Mouse (Mus musculus): Measurements from ENCODE around the gene Cilp2.
A peak's percentile ranks its signal among the peaks of the same experiment; 100 is the strongest.

Gene Cilp2

GRCm38 (mm10) chr8:69887289-69888243, at the start of gene Cilp2:
Gene Cilp2, minus strand, starts transcription at chr8:69887687.
- DNase-seq (ENCODE audit: low spot score), result no peak

- no peak for DNase-seq (ENCODE audit: low spot score)
These were observed 48.7 kb upstream of the Cilp2 start for GRCm38 (mm10) chr8:69936050-69936794.

- no peak for DNase-seq (ENCODE audit: low spot score)
These were observed 47.9 kb upstream of the Cilp2 start for GRCm38 (mm10) chr8:69935431-69935830.

- DNase-seq (ENCODE audit: low spot score), result no peak
These were observed 47.1 kb upstream of the Cilp2 start for GRCm38 (mm10) chr8:69934582-69934981.

GRCm38 (mm10) chr8:69933811-69934210, 46.3 kb upstream of the Cilp2 start:
- no peak for DNase-seq (ENCODE audit: low spot score)

GRCm38 (mm10) chr8:69926901-69927300, 39.4 kb upstream of the Cilp2 start:
- no peak for DNase-seq (ENCODE audit: low spot score)

- DNase-seq (ENCODE audit: low spot score), result no peak
These were observed 36.5 kb upstream of the Cilp2 start for GRCm38 (mm10) chr8:69923986-69924385.

GRCm38 (mm10) chr8:69921141-69921540, 33.7 kb upstream of the Cilp2 start:
- DNase-seq (ENCODE audit: low spot score), result no peak

GRCm38 (mm10) chr8:69919876-69920662, 32.6 kb upstream of the Cilp2 start:
- no peak for DNase-seq (ENCODE audit: low spot score)

- DNase-seq (ENCODE audit: low spot score), result peak; percentile 35
These were observed 31.5 kb upstream of the Cilp2 start for GRCm38 (mm10) chr8:69919010-69919409.

- DNase-seq (ENCODE audit: low spot score), result no peak
These were observed 31.0 kb upstream of the Cilp2 start for GRCm38 (mm10) chr8:69918506-69918905.

- DNase-seq (ENCODE audit: low spot score), result no peak
These were observed 28.3 kb upstream of the Cilp2 start for GRCm38 (mm10) chr8:69915748-69916147.

- no peak for DNase-seq (ENCODE audit: low spot score)
These were observed 27.0 kb upstream of the Cilp2 start for GRCm38 (mm10) chr8:69914526-69914925.

- DNase-seq (ENCODE audit: low spot score), result no peak
These were observed 25.1 kb upstream of the Cilp2 start for GRCm38 (mm10) chr8:69912478-69913074.

- DNase-seq (ENCODE audit: low spot score), result no peak
These were observed 24.4 kb upstream of the Cilp2 start for GRCm38 (mm10) chr8:69911917-69912316.

- no peak for DNase-seq (ENCODE audit: low spot score)
These were observed 19.6 kb upstream of the Cilp2 start for GRCm38 (mm10) chr8:69907106-69907505.

GRCm38 (mm10) chr8:69906260-69906659, 18.8 kb upstream of the Cilp2 start:
- DNase-seq (ENCODE audit: low spot score), result no peak

- DNase-seq (ENCODE audit: low spot score), result no peak
These were observed 16.6 kb upstream of the Cilp2 start for GRCm38 (mm10) chr8:69904096-69904495.

- peak; percentile 99 for DNase-seq (ENCODE audit: low spot score)
These were observed 15.6 kb upstream of the Cilp2 start for GRCm38 (mm10) chr8:69903063-69903542.

GRCm38 (mm10) chr8:69902163-69903062, 14.9 kb upstream of the Cilp2 start, which contains the start of the genes Tssk6, Ndufa13 and Yjefn3:
Gene Tssk6, plus strand, starts transcription at chr8:69902184.
Gene Ndufa13, minus strand, starts transcription at chr8:69902558.
Gene Yjefn3, minus strand, starts transcription at chr8:69902712.
- DNase-seq (ENCODE audit: low spot score), result peak; percentile 18

All from ovary, adult 18-20 months (tissue).